Mouse (Mus musculus) neural tube, embryonic 10.5 days (tissue): ENCODE measurements around the gene Rccd1.
"Not testable (repeated sequence)": the region's sequence is repeated elsewhere in the genome, so short reads cannot be mapped to it uniquely, and the experiment has no call there.

ENCODE experiments used
- DNase-seq: peaks from one replicate; pipeline ENCODE4 v3.0.0-alpha.2; 2017; ENCODE audit warnings: low spot score; ENCODE audit errors: extremely low spot score

The Rccd1 gene

GRCm38 (mm10) chr7:80346173-80346572 lies 21.9 kb upstream of the Rccd1 start:
- no peak for DNase-seq

GRCm38 (mm10) chr7:80343270-80344018 lies 19.2 kb upstream of the Rccd1 start:
- no peak for DNase-seq

- DNase-seq = peak; percentile 95
Measured at GRCm38 (mm10) chr7:80342858-80343257, 18.6 kb upstream of the Rccd1 start, which contains the start of gene Hddc3. Hddc3 (plus strand) TSS chr7:80343104.

GRCm38 (mm10) chr7:80341793-80342192 lies 17.5 kb upstream of the Rccd1 start:
- no peak for DNase-seq

GRCm38 (mm10) chr7:80340793-80341192 lies 16.5 kb upstream of the Rccd1 start, which contains the start of gene Unc45a:
Unc45a (minus strand) TSS chr7:80341005.
- peak; percentile 70 for DNase-seq

- peak; percentile 98 for DNase-seq
Measured at GRCm38 (mm10) chr7:80339793-80340628, 15.8 kb upstream of the Rccd1 start.

GRCm38 (mm10) chr7:80339371-80339770 lies 15.1 kb upstream of the Rccd1 start:
- DNase-seq = peak; percentile 35

- no peak for DNase-seq
Measured at GRCm38 (mm10) chr7:80336932-80337331, 12.7 kb upstream of the Rccd1 start.

GRCm38 (mm10) chr7:80334848-80335247 lies 10.6 kb upstream of the Rccd1 start:
- no peak for DNase-seq

- DNase-seq = no peak
Measured at GRCm38 (mm10) chr7:80331433-80331832, 7.2 kb upstream of the Rccd1 start.

- DNase-seq = no peak
Measured at GRCm38 (mm10) chr7:80330278-80330677, 6.0 kb upstream of the Rccd1 start.

- DNase-seq = no peak
Measured at GRCm38 (mm10) chr7:80326076-80326475, 1.8 kb upstream of the Rccd1 start.

GRCm38 (mm10) chr7:80325292-80325868 lies 1.1 kb upstream of the Rccd1 start:
- DNase-seq = no peak

GRCm38 (mm10) chr7:80324816-80325119 lies 514 bp upstream of the Rccd1 start:
- DNase-seq = not testable (repeated sequence)

GRCm38 (mm10) chr7:80323336-80323735 lies 918 bp downstream of the Rccd1 start:
- DNase-seq = no peak

- DNase-seq = no peak
Measured at GRCm38 (mm10) chr7:80319846-80320496, 4.3 kb downstream of the Rccd1 start.

- no peak for DNase-seq
Measured at GRCm38 (mm10) chr7:80318670-80319069, 5.6 kb downstream of the Rccd1 start.

- DNase-seq = no peak
Measured at GRCm38 (mm10) chr7:80317439-80318115, 6.7 kb downstream of the Rccd1 start.

GRCm38 (mm10) chr7:80315733-80316132 lies 8.5 kb downstream of the Rccd1 start:
- DNase-seq = no peak

- DNase-seq = no peak
Measured at GRCm38 (mm10) chr7:80310771-80311170, 13.5 kb downstream of the Rccd1 start.

GRCm38 (mm10) chr7:80307766-80308165 lies 16.5 kb downstream of the Rccd1 start:
- DNase-seq = no peak
